Mouse (Mus musculus) brain, embryonic 14.5 days (tissue): ENCODE results near the gene Camta1.

Experiments
- CTCF ChIP-seq: fragments of 200-500 bp; IDR thresholded peaks from 2 replicates; pipeline ENCODE4 v1.5.1; 2012; ENCODE audit warnings: inconsistent platforms, mild to moderate bottlenecking, moderate library complexity, borderline replicate concordance; ENCODE audit not compliant: insufficient read depth, insufficient read length; ENCODE audit errors: extremely low read depth
- POLR2A ChIP-seq: fragments of 200-500 bp; IDR thresholded peaks from 2 replicates; pipeline ENCODE4 v1.6.1; 2012; ENCODE audit warnings: mild to moderate bottlenecking, inconsistent platforms, borderline replicate concordance; ENCODE audit not compliant: poor library complexity, insufficient read depth, insufficient read length, severe bottlenecking; ENCODE audit errors: extremely low read depth

GRCm38 (mm10) chr4:151726396-151726795 is 135.3 kb downstream of the Camta1 start:
- TF ChIP-seq POLR2A (no peak), CTCF (no peak)
